Mouse (Mus musculus) embryonic stem cell, embryonic (primary cell): ENCODE results near the gene Anapc16.

Source experiments
- CTCF ChIA-PET, 4 experiments: fragments of 300-600 bp in 2 of 4; fragments of 350-600 bp in 2 of 4; sonication (Branson Sonifier 250); formaldehyde crosslinking; loops; one replicate each; lab custom pipeline; 2022; ENCODE audit warnings: inconsistent platforms in 2 of 4; lab: Charles Lee
- POLR2A ChIA-PET, 4 experiments: fragments of 300-600 bp in 2 of 4; fragments of 350-600 bp in 2 of 4; sonication (Branson Sonifier 250); formaldehyde crosslinking; loops; one replicate each; lab custom pipeline; 2022; ENCODE audit warnings: antibody characterized with exemption in 4 of 4, inconsistent platforms in 1 of 4; lab: Charles Lee

Gene Anapc16

DNA sequence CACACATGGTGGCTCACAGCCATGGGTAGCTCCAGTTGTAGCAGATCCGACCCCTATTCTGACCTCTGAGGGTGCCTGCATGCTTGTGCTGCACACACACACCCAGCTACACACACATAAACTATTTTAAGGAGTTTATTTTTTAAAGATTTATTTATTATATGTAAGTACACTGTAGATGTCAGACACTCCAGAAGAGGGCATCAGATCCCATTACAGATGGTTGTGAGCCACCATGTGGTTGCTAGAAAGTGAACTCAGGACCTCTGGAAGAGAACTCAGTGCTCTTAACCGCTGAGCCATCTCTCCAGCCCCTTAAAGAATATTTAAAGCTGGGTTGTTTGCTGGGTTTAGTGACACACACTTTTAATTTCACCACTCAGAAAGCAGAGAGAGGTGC, 16.4 kb upstream of the Anapc16 start:
- POLR2A ChIA-PET: interaction anchor here in 2 of 4 experiments (0.6 to 1.5 kb wide), 4 partner anchors 17 to 112 kb away, joined by 3 to 5 read pairs (median 3); partner anchors contain the start of genes Anapc16 (in 1 of the 2) and Ascc1 (in 1 of the 2)
- CTCF ChIA-PET: interaction anchor here (0.6 to 2.8 kb wide), 13 partner anchors 9 to 202 kb away, joined by 3 to 14 read pairs (median 3); partner anchors contain the start of genes Anapc16 (in 2 of the 4) and Ascc1 (in 2 of the 4)

DNA sequence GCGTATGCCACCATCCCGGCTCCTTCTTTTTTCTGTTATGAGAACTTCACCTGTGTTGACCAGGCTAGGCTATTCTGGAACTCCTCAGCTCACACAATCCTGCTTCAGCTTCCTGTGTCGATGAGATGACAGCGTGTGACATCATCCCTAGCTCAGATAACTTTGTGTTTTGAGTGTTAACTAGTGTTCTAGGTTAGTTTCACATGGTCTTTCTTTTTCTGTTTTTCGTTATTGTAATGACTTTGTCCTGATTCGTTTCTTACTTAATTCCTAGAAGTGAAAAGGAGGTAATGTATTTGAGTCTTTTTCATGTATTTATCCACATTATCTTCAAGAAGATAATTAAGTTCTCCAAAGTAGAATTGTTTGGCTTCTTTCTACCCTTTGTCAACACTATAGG, 13.3 kb upstream of the Anapc16 start:
- ChIA-PET POLR2A (interaction anchor here in 1 of 4 experiments (1.1 to 1.5 kb wide), 2 partner anchors 13 to 25 kb away, joined by 3 read pairs; partner anchors contain the start of genes Anapc16 and Ascc1), CTCF (no interaction called here)

DNA sequence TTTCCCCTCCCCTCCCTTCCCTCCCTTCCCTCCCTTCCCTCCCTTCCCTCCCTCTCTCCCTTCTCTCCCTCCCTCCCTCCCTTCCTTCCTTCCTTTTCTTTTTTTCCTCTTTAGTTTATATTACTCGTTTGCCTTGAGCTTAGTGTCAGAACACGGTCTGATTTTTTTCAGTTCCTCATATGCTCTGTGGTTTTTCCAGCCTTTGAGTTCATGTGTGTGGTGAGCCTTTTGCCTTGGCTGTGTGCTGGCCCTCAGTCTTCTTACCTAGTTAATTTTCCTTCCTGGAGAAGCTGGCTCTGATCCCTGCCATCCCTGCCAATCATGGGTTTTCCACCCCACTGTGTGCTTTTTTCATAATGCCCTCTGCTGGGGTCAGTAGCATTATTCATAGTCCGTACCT, 6.2 kb upstream of the Anapc16 start:
- ChIA-PET POLR2A (interaction anchor here in 3 of 4 experiments (0.5 to 1.3 kb wide), 7 partner anchors 9 to 754 kb away, joined by 3 to 4 read pairs (median 3); no protein-coding TSS in a partner anchor), CTCF (interaction anchor here in 1 of 4 experiments (0.5 kb wide), 1 partner anchor 32 kb away, joined by 6 read pairs; no protein-coding TSS in a partner anchor)

DNA sequence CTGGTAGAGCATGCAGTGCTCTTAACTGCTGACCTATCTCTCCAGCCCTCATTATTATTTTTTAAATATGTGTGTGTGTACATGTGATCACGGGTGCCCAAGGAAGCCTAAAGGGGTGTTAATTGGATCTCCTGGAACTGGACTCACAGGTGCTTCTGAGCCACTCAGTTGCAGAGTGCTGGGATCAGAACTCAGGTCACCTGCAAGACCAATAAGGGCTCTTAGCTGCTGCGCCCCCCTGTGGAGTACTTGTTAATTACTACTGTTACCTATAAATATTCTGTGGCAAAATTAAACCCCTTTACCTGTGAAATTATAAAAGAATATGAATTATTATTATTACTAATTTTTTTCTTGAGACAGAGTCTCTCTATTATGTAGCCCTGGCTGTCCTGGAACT, 2.3 kb upstream of the Anapc16 start:
- ChIA-PET CTCF (interaction anchor here (0.5 to 1.0 kb wide), 8 partner anchors 23 to 208 kb away, joined by 3 to 7 read pairs (median 4); no protein-coding TSS in a partner anchor), POLR2A (interaction anchor here in 1 of 4 experiments (1.5 to 1.6 kb wide), 2 partner anchors 17 to 40 kb away, joined by 4 read pairs; no protein-coding TSS in a partner anchor)

DNA sequence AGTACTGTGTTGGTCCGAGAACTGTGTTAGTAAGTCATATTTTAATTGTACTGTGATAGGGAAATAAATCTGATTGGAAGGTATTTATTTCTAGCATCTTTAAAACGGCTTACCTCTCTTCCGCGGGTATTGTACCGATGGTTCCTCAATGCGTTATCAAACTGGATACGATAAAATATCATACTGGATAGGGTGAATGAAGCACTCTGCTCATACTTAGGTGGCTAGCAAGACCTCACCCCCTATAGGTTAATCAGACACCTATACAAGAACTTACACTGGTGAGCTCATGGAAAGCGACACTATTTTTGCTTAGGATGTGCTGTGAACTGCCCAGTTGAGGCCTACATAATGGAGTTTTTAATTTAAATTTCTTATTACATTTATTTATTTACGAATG, 912 bp upstream of the Anapc16 start:
- ChIA-PET POLR2A (interaction anchor here in 3 of 4 experiments (1.0 to 4.7 kb wide), 19 partner anchors 10 to 133 kb away, joined by 3 to 35 read pairs (median 9); no protein-coding TSS in a partner anchor), CTCF (interaction anchor here in 2 of 4 experiments (0.6 to 1.7 kb wide), 3 partner anchors 15 to 24 kb away, joined by 3 to 4 read pairs (median 4); no protein-coding TSS in a partner anchor)

DNA sequence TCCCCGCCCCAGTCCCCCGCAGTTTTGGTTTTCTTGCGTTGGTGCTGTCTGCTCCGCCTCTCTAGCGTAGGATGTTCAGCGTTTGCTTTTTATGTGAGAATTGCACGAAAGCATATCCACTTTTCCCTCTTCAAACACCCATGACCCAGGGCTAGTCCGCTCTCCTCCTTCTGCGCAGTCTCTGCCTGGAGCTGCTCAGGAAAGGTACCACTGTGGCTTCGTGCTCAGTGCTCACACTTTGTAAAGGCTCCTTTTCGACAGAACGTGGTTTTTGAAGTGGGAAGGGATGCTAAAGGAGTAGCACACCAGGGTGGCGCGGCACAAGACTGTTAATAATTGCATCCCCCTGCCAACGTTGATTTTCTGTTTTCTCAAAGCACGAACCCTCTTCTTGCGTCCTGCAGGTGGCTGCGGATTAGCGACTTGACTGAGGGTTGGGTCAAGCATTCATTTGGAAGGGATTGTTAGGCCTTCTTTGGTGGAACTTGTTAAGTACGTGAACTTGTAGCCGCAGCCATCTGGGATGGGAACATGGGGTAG, 348 bp upstream of the Anapc16 start:
- POLR2A ChIA-PET: interaction anchor here (0.5 to 4.7 kb wide), 73 partner anchors 8 to 1680 kb away, joined by 3 to 49 read pairs (median 5); partner anchors contain the start of genes Ddit4 (in 3 of the 4), Sept10 (in 2 of the 4), Sowahc (in 2 of the 4) and Lims1 (in 1 of the 4)

GRCm38 (mm10) chr10:60002203-60002602, 732 bp downstream of the Anapc16 start:
- CTCF ChIA-PET: interaction anchor here (0.7 to 1.7 kb wide), 11 partner anchors 16 to 624 kb away, joined by 3 to 6 read pairs (median 4); no protein-coding TSS in a partner anchor
- POLR2A ChIA-PET: interaction anchor here (0.7 to 4.7 kb wide), 70 partner anchors 8 to 1679 kb away, joined by 3 to 49 read pairs (median 5); partner anchors contain the start of genes Ddit4 (in 3 of the 4), Sept10 (in 2 of the 4), Sowahc (in 2 of the 4) and Lims1 (in 1 of the 4)

More for the DNA sequence above, 348 bp upstream of the Anapc16 start:
- CTCF ChIA-PET: interaction anchor here (0.5 to 1.7 kb wide), 16 partner anchors 15 to 185 kb away, joined by 3 to 8 read pairs (median 4); no protein-coding TSS in a partner anchor

GRCm38 (mm10) chr10:60001663-60002062, 1.3 kb downstream of the Anapc16 start:
- CTCF ChIA-PET: interaction anchor here in 3 of 4 experiments (0.5 to 1.1 kb wide), 7 partner anchors 8 to 1068 kb away, joined by 3 to 4 read pairs (median 3); no protein-coding TSS in a partner anchor
- POLR2A ChIA-PET: interaction anchor here in 3 of 4 experiments (0.7 to 4.7 kb wide), 26 partner anchors 8 to 431 kb away, joined by 3 to 49 read pairs (median 6); partner anchors contain the start of gene Ddit4 (in 2 of the 3)

GRCm38 (mm10) chr10:59999057-59999456, 3.9 kb downstream of the Anapc16 start:
- POLR2A ChIA-PET: interaction anchor here in 3 of 4 experiments (0.6 to 4.7 kb wide), 10 partner anchors 11 to 585 kb away, joined by 3 to 37 read pairs (median 4); partner anchors contain the start of gene Ddit4 (in 1 of the 3)
- CTCF ChIA-PET: interaction anchor here in 3 of 4 experiments (0.6 to 1.7 kb wide), 8 partner anchors 22 to 1173 kb away, joined by 3 to 5 read pairs (median 4); partner anchors contain the start of gene Tbata (in 1 of the 3)

DNA sequence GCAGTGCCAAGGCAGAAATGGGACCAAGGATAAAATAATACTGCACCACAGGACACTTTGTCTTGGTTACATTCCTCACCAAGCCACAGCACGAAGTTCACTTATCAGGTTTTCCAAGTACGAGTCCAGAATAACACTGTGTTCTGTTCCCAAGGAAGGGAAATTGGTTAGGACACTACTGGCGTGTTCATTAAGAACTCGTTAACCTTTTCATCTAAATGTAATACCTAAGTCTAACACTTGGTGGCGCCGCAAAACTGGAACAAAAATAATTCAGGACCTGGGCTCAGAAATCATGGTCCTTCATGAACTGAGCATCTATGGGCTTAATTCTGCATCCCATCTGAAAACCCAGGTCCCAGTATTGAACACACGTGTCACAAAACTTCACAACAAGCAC, 5.3 kb downstream of the Anapc16 start:
- ChIA-PET CTCF (interaction anchor here in 1 of 4 experiments (1.0 to 1.6 kb wide), 2 partner anchors 15 to 69 kb away, joined by 3 read pairs; no protein-coding TSS in a partner anchor), POLR2A (interaction anchor here in 1 of 4 experiments (0.7 kb wide), 1 partner anchor 13 kb away, joined by 3 read pairs; no protein-coding TSS in a partner anchor)

DNA sequence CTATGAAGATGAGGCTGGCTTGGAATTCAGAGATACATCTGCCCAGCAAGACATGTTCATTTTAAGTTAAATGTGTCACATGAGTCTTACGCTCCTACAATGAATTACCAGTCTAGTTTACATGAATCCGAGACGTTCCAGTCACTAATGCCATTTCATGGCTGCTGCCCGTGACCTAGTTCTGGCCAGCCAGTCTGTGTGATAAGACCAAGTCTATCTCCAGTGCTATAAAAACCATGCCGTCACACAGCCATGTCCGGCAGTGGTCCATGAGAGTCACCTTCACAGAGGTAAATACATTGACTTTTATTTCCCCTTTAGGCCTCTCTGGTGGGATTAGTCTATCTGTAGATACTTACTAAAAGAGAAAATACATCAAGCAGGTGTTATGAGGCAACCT, 7.0 kb downstream of the Anapc16 start:
- POLR2A ChIA-PET: interaction anchor here in 3 of 4 experiments (0.6 to 1.5 kb wide), 6 partner anchors 11 to 1792 kb away, joined by 3 to 7 read pairs (median 3); no protein-coding TSS in a partner anchor
- CTCF ChIA-PET: interaction anchor here in 1 of 4 experiments (1.1 to 1.2 kb wide), 2 partner anchors 96 to 101 kb away, joined by 3 to 5 read pairs; no protein-coding TSS in a partner anchor

GRCm38 (mm10) chr10:59993813-59994212, 9.1 kb downstream of the Anapc16 start:
- POLR2A ChIA-PET: interaction anchor here (0.6 to 4.1 kb wide), 12 partner anchors 9 to 488 kb away, joined by 4 to 16 read pairs (median 5); partner anchors contain the start of genes Anapc16 (in 3 of the 4) and Ascc1 (in 2 of the 4)
- CTCF ChIA-PET: interaction anchor here (0.6 to 1.4 kb wide), 14 partner anchors 7 to 663 kb away, joined by 3 to 17 read pairs (median 4); no protein-coding TSS in a partner anchor

DNA sequence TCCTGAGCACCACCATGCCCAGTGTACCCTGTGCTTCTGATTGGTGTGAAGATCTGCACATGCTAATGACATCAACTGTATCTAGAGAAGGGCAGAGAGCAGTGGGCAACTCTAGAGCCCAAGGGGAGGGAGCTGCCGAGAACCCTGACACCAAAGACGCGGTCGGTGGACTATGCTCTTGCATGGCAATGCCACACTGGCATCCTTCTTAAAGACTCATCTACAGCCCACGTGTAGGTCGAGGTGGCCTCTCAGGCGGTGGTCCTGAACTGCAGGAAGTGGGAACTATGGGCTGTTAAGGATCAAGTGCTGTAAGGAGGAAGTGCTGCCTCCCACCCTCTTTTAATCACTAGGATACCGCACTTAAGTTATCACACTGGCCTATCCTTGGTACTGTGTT, 10.9 kb downstream of the Anapc16 start:
- ChIA-PET POLR2A (interaction anchor here in 2 of 4 experiments (1.1 to 4.1 kb wide), 4 partner anchors 10 to 34 kb away, joined by 4 to 18 read pairs (median 12); partner anchors contain the start of genes Anapc16 (in 2 of the 2) and Ascc1 (in 2 of the 2)), CTCF (interaction anchor here in 1 of 4 experiments (1.6 kb wide), 1 partner anchor 28 kb away, joined by 4 read pairs; no protein-coding TSS in a partner anchor)

GRCm38 (mm10) chr10:59991262-59991880, 11.6 kb downstream of the Anapc16 start:
- ChIA-PET CTCF (interaction anchor here in 3 of 4 experiments (0.6 to 1.6 kb wide), 5 partner anchors 14 to 117 kb away, joined by 3 to 6 read pairs (median 5); no protein-coding TSS in a partner anchor), POLR2A (interaction anchor here in 2 of 4 experiments (0.7 to 4.1 kb wide), 12 partner anchors 10 to 76 kb away, joined by 3 to 18 read pairs (median 4); partner anchors contain the start of genes Anapc16 (in 2 of the 2) and Ascc1 (in 2 of the 2))

- CTCF ChIA-PET: interaction anchor here in 2 of 4 experiments (0.6 to 1.6 kb wide), 3 partner anchors 23 to 38 kb away, joined by 3 to 5 read pairs (median 4); no protein-coding TSS in a partner anchor
- POLR2A ChIA-PET: interaction anchor here in 3 of 4 experiments (0.5 to 4.1 kb wide), 13 partner anchors 9 to 75 kb away, joined by 3 to 18 read pairs (median 4); partner anchors contain the start of genes Anapc16 (in 2 of the 3) and Ascc1 (in 2 of the 3)
These were observed 12.5 kb downstream of the Anapc16 start for GRCm38 (mm10) chr10:59990393-59990792.

GRCm38 (mm10) chr10:59988036-59988435, 14.9 kb downstream of the Anapc16 start:
- CTCF ChIA-PET: interaction anchor here in 1 of 4 experiments (0.6 kb wide), 1 partner anchor 27 kb away, joined by 5 read pairs; no protein-coding TSS in a partner anchor
- POLR2A ChIA-PET: interaction anchor here in 1 of 4 experiments (0.9 kb wide), 1 partner anchor 1948 kb away, joined by 3 read pairs; no protein-coding TSS in a partner anchor
